Mouse (Mus musculus) MEL (cell line): ENCODE results near the gene Otor. TPM values are rescaled to one million over a fixed set of nuclear protein-coding genes. Genes with fewer than 3 reads are reported as not detected.
A peak's percentile ranks its signal among the peaks of the same experiment; 100 is the strongest.

Experiments used
- DNase-seq: peaks from one replicate; pipeline ENCODE4 v3.0.0; 2011; ENCODE audit warnings: low read depth, low spot score
- H3K27ac ChIP-seq: 2 replicates; pipeline ENCODE4 v1.5.1; 2012; ENCODE audit warnings: low read depth, mild to moderate bottlenecking, control low read depth, low read length, moderate library complexity; ENCODE audit not compliant: control insufficient read depth
- H3K27me3 ChIP-seq, 2 experiments: fragments of 150-350 bp in 1 of 2; sonication (generic) in 1 of 2; 2 replicates each; pipeline ENCODE4 v1.6.1; 2012; ENCODE audit warnings: low read length in 2 of 2, mild to moderate bottlenecking in 2 of 2, improper control_type of control experiment in 1 of 2, moderate library complexity in 1 of 2; ENCODE audit not compliant: insufficient read depth in 2 of 2, control insufficient read depth in 1 of 2
- H3K36me3 ChIP-seq, 2 experiments: 2 replicates each; pipeline ENCODE4 v1.6.1; 2012 to 2014; ENCODE audit warnings: low read length in 2 of 2, improper control_type of control experiment in 1 of 2, inconsistent platforms in 1 of 2, mild to moderate bottlenecking in 1 of 2; ENCODE audit not compliant: insufficient read depth in 2 of 2, control insufficient read depth in 1 of 2
- H3K4me1 ChIP-seq, 2 experiments: fragments of 150-350 bp in 1 of 2; sonication (generic) in 1 of 2; 2 replicates each; pipeline ENCODE4 v1.6.1; 2012; ENCODE audit warnings: low read length in 2 of 2, improper control_type of control experiment in 1 of 2, mild to moderate bottlenecking in 1 of 2; ENCODE audit not compliant: insufficient read depth in 2 of 2, control insufficient read depth in 1 of 2
- H3K4me3 ChIP-seq, 2 experiments: fragments of 150-350 bp in 1 of 2; sonication (generic) in 1 of 2; 2 replicates each; pipeline ENCODE4 v1.5.1; 2012; ENCODE audit warnings: low read depth in 2 of 2, low read length in 2 of 2, mild to moderate bottlenecking in 2 of 2, moderate library complexity in 2 of 2, control low read depth in 1 of 2, improper control_type of control experiment in 1 of 2; ENCODE audit not compliant: control insufficient read depth in 1 of 2, insufficient read depth in 1 of 2
- H3K79me2 ChIP-seq: 2 replicates; pipeline ENCODE4 v1.6.1; 2012; ENCODE audit warnings: mild to moderate bottlenecking, low read length, moderate library complexity; ENCODE audit not compliant: control insufficient read depth, poor library complexity, insufficient read depth
- H3K9ac ChIP-seq: 2 replicates; pipeline ENCODE4 v1.6.1; 2012; ENCODE audit warnings: low read depth, mild to moderate bottlenecking, control low read depth, low read length, moderate library complexity; ENCODE audit not compliant: control insufficient read depth, poor library complexity, severe bottlenecking
- H3K9me3 ChIP-seq: fragments of 150-350 bp; sonication (generic); replicated peaks from 2 replicates; pipeline ENCODE4 v1.6.1; 2012; ENCODE audit warnings: mild to moderate bottlenecking, low read length, improper control_type of control experiment, moderate library complexity; ENCODE audit not compliant: insufficient read depth
- CTCF ChIP-seq, 3 experiments: IDR thresholded peaks in 2 of 3; conservative IDR thresholded peaks in 1 of 3; 2 replicates each; pipeline ENCODE4 v1.5.1; 2011 to 2012; ENCODE audit warnings: low read length in 3 of 3, low read depth in 2 of 3, mild to moderate bottlenecking in 2 of 3, improper control_type of control experiment in 1 of 3, inconsistent platforms in 1 of 3, mixed read lengths in 1 of 3, moderate library complexity in 1 of 3; ENCODE audit not compliant: control insufficient read depth in 1 of 3, insufficient read depth in 1 of 3, poor library complexity in 1 of 3, severe bottlenecking in 1 of 3
- ELF1 ChIP-seq: IDR thresholded peaks from 2 replicates; pipeline ENCODE4 v1.6.1; 2014; ENCODE audit warnings: low read depth, mild to moderate bottlenecking, inconsistent platforms, low read length, improper control_type of control experiment, moderate library complexity
- EP300 ChIP-seq, 2 experiments: IDR thresholded peaks; 2 replicates each; pipeline ENCODE4 v1.6.1; 2011; ENCODE audit warnings: improper control_type of control experiment in 2 of 2, low read length in 2 of 2, low read depth in 1 of 2, mild to moderate bottlenecking in 1 of 2
- GABPA ChIP-seq: IDR thresholded peaks from 2 replicates; pipeline ENCODE4 v1.6.1; 2012; ENCODE audit warnings: low read depth, mild to moderate bottlenecking, inconsistent platforms, low read length, improper control_type of control experiment, moderate library complexity
- GATA1 ChIP-seq: IDR thresholded peaks from 2 replicates; pipeline ENCODE4 v1.6.1; 2011; ENCODE audit warnings: low read depth, low read length, improper control_type of control experiment
- HCFC1 ChIP-seq: IDR thresholded peaks from 2 replicates; pipeline ENCODE4 v1.6.1; 2012; ENCODE audit warnings: low read depth, mild to moderate bottlenecking, inconsistent platforms, low read length, improper control_type of control experiment, moderate library complexity
- KAT2A ChIP-seq: conservative IDR thresholded peaks from 2 replicates; pipeline ENCODE4 v1.6.1; 2012; ENCODE audit warnings: low read depth, low read length, improper control_type of control experiment, inconsistent platforms
- MAFK ChIP-seq: IDR thresholded peaks from 2 replicates; pipeline ENCODE4 v1.6.1; 2011; ENCODE audit warnings: low read depth, mild to moderate bottlenecking, low read length, improper control_type of control experiment, borderline replicate concordance
- MAX ChIP-seq: IDR thresholded peaks from 2 replicates; pipeline ENCODE4 v1.6.1; 2011; ENCODE audit warnings: low read length, improper control_type of control experiment
- MYC ChIP-seq: IDR thresholded peaks from 2 replicates; pipeline ENCODE4 v1.6.1; 2011; ENCODE audit warnings: low read depth, mild to moderate bottlenecking, low read length, improper control_type of control experiment, moderate library complexity
- NRF1 ChIP-seq: IDR thresholded peaks from 2 replicates; pipeline ENCODE4 v1.6.1; 2014; ENCODE audit warnings: low read depth, mild to moderate bottlenecking, inconsistent platforms, low read length, improper control_type of control experiment, moderate library complexity; ENCODE audit not compliant: poor library complexity, insufficient read depth, severe bottlenecking
- POLR2A ChIP-seq, 2 experiments: IDR thresholded peaks; 2 replicates each; pipeline ENCODE4 v1.6.1; 2011 to 2012; ENCODE audit warnings: low read length in 2 of 2, mild to moderate bottlenecking in 2 of 2, control low read depth in 1 of 2, improper control_type of control experiment in 1 of 2, low read depth in 1 of 2, moderate library complexity in 1 of 2; ENCODE audit not compliant: control insufficient read depth in 1 of 2, insufficient read depth in 1 of 2, poor library complexity in 1 of 2
- POLR2AphosphoS2 ChIP-seq: IDR thresholded peaks from 2 replicates; pipeline ENCODE4 v1.6.1; 2011; ENCODE audit warnings: low read length, improper control_type of control experiment
- RAD21 ChIP-seq: IDR thresholded peaks from 2 replicates; pipeline ENCODE4 v1.6.1; 2011; ENCODE audit warnings: mild to moderate bottlenecking, low read depth, low read length, improper control_type of control experiment
- RCOR1 ChIP-seq: IDR thresholded peaks from 2 replicates; pipeline ENCODE4 v1.6.1; 2012; ENCODE audit warnings: low read depth, mild to moderate bottlenecking, inconsistent platforms, low read length, improper control_type of control experiment
- TAL1 ChIP-seq: IDR thresholded peaks from 2 replicates; pipeline ENCODE4 v1.6.1; 2012; ENCODE audit warnings: mild to moderate bottlenecking, inconsistent platforms, low read length, moderate library complexity, mixed read lengths
- TBP ChIP-seq: IDR thresholded peaks from 2 replicates; pipeline ENCODE4 v1.8.0; 2011; ENCODE audit warnings: low read depth, low read length, improper control_type of control experiment
- UBTF ChIP-seq: IDR thresholded peaks from 2 replicates; pipeline ENCODE4 v1.6.1; 2012; ENCODE audit warnings: low read depth, mild to moderate bottlenecking, inconsistent platforms, low read length, improper control_type of control experiment, moderate library complexity, borderline replicate concordance; ENCODE audit not compliant: insufficient read depth
- USF1 ChIP-seq: IDR thresholded peaks from 2 replicates; pipeline ENCODE4 v1.6.1; 2014; ENCODE audit warnings: low read depth, mild to moderate bottlenecking, inconsistent platforms, low read length, improper control_type of control experiment, moderate library complexity
- ZC3H11A ChIP-seq: IDR thresholded peaks from 2 replicates; pipeline ENCODE4 v1.6.1; 2012; ENCODE audit warnings: low read depth, mild to moderate bottlenecking, inconsistent platforms, low read length, improper control_type of control experiment
- ZMIZ1 ChIP-seq: IDR thresholded peaks from 2 replicates; pipeline ENCODE4 v1.6.1; 2012; ENCODE audit warnings: low read depth, mild to moderate bottlenecking, inconsistent platforms, low read length, improper control_type of control experiment, moderate library complexity
- polyA plus RNA-seq, 2 experiments: library from polyadenylated mRNA; stranded (reverse) in 1 of 2; unstranded in 1 of 2; fragments of >175 nt in 1 of 2; fragments of >200 nt in 1 of 2; gene quantifications; 2 replicates each; pipeline versions ENCODE4 v1.2.1 to v1.2.4; 2012; ENCODE audit warnings: low replicate concordance in 2 of 2, low read depth in 1 of 2; ENCODE audit not compliant: insufficient read length in 2 of 2, insufficient read depth in 1 of 2, missing spikeins in 1 of 2
- total RNA-seq: library from RNA; depleted of rRNA; stranded (reverse); fragments of 300-350 nt; gene quantifications from 2 replicates; pipeline ENCODE4 v1.2.3, GENCODE M21; 2012

The Otor gene
- total and polyA plus RNA-seq, 3 experiments: not detected

GRCm38 (mm10) chr2:143093726-143094125 lies 15.5 kb downstream of the Otor start:
- Histone ChIP-seq H3K9me3 (no peaks in the 10 kb centered on the region), H3K4me1 (no peaks in the 10 kb centered on the region), H3K4me3 (no peak overlapping the region), H3K9ac (no peak overlapping the region), H3K79me2 (no peaks in the 10 kb centered on the region), H3K27me3 (no peaks in the 10 kb centered on the region), H3K36me3 (no peaks in the 10 kb centered on the region), H3K27ac (no peak overlapping the region)
- TF ChIP-seq RAD21 (peak; percentile 43), ELF1 (no peak), CTCF (IDR thresholded peaks at IDR 0.05 in 2 of 3, conservative IDR thresholded peaks at IDR 0.05 in 1 of 3; ENCODE audit: control insufficient read depth in 1 of 3, insufficient read depth in 1 of 3, low read depth in 2 of 3, low read length in 3 of 3, poor library complexity in 1 of 3, severe bottlenecking in 1 of 3) (peak; percentile 14 to 35 (median 30); a peak in 3 of 6 replicates)
- DNase-seq: no peak

- TF ChIP-seq USF1 (no peak), ZC3H11A (no peak), GATA1 (no peak), HCFC1 (no peak), RCOR1 (no peak), GABPA (no peak), ZMIZ1 (no peak), MAX (no peak), TAL1 (no peak), TBP (no peak), UBTF (no peak), MAFK (no peak), NRF1 (no peak)
- Histone ChIP-seq H3K4me3 (no peak overlapping the region), H3K36me3 (no peaks in the 10 kb centered on the region), H3K9ac (no peak overlapping the region), H3K4me1 (no peaks in the 10 kb centered on the region), H3K27me3 (no peaks in the 10 kb centered on the region), H3K79me2 (no peaks in the 10 kb centered on the region), H3K9me3 (no peaks in the 10 kb centered on the region), H3K27ac (no peak overlapping the region)
- DNase-seq: no peak
These were observed 16.5 kb downstream of the Otor start for GRCm38 (mm10) chr2:143094761-143095160.

- Histone ChIP-seq H3K4me3 (no peak overlapping the region), H3K4me1 (no peaks in the 10 kb centered on the region)
- TF ChIP-seq KAT2A (no peak), UBTF (no peak), MYC (no peak), POLR2A (IDR thresholded peaks at IDR 0.05; ENCODE audit: control insufficient read depth in 1 of 2, insufficient read depth in 1 of 2, low read depth in 1 of 2, low read length in 2 of 2, poor library complexity in 1 of 2) (no peak), TAL1 (no peak), MAX (no peak), POLR2AphosphoS2 (no peak), GATA1 (no peak), EP300 (IDR thresholded peaks at IDR 0.05; ENCODE audit: low read depth in 1 of 2, low read length in 2 of 2) (no peak), TBP (no peak)
- TF ChIP-seq, all 39 proteins: peak for 0
- Histone ChIP-seq H3K9ac (no peak overlapping the region), H3K9me3 (no peaks in the 10 kb centered on the region), H3K36me3 (no peaks in the 10 kb centered on the region), H3K27me3 (no peaks in the 10 kb centered on the region), H3K79me2 (no peaks in the 10 kb centered on the region), H3K27ac (no peak overlapping the region)
- DNase-seq: no peak
These were observed 18.9 kb downstream of the Otor start for GRCm38 (mm10) chr2:143097170-143097569.
